Mouse (Mus musculus) thymus, postnatal 25 days (tissue): Measurements from ENCODE around the gene Ciz1.
A peak's percentile ranks its signal among the peaks of the same experiment; 100 is the strongest.

Experiments used
- DNase-seq: peaks from one replicate; pipeline ENCODE4 v3.0.0; 2022

Ciz1 gene

GRCm38 (mm10) chr2:32420066-32420608 lies 68.0 kb downstream of the Ciz1 start:
- no peak for DNase-seq

GRCm38 (mm10) chr2:32420647-32421046 lies 68.5 kb downstream of the Ciz1 start:
- no peak for DNase-seq

GRCm38 (mm10) chr2:32421851-32422251 lies 69.7 kb downstream of the Ciz1 start:
- DNase-seq = no peak

- DNase-seq = peak; percentile 10
These were observed 71.6 kb downstream of the Ciz1 start for GRCm38 (mm10) chr2:32423481-32424331.

GRCm38 (mm10) chr2:32424796-32425195 lies 72.7 kb downstream of the Ciz1 start:
- DNase-seq = no peak

GRCm38 (mm10) chr2:32425568-32425967 lies 73.4 kb downstream of the Ciz1 start:
- DNase-seq = no peak

- no peak for DNase-seq
These were observed 74.0 kb downstream of the Ciz1 start for GRCm38 (mm10) chr2:32426141-32426540.

GRCm38 (mm10) chr2:32427720-32428119 lies 75.6 kb downstream of the Ciz1 start:
- no peak for DNase-seq

GRCm38 (mm10) chr2:32428262-32428722 lies 76.2 kb downstream of the Ciz1 start:
- no peak for DNase-seq

- no peak for DNase-seq
These were observed 77.2 kb downstream of the Ciz1 start for GRCm38 (mm10) chr2:32429215-32429891.
